ENCODE assay signal across 16 mouse cellular contexts in genomic region chr1:192861305-192861960, GRCm38 (mm10). TPM values are rescaled to one million over a fixed set of nuclear protein-coding genes. Genes with fewer than 3 reads are reported as not detected.
A peak's percentile ranks its signal among the peaks of the same experiment; 100 is the strongest.
DNase-seq lines count a peak whose midpoint lies in the region; ATAC-seq and TF ChIP-seq lines count a peak whose summit lies in the region.
"Had no signal": no experiment of that assay in that cellular context is flagged by ENCODE, and none has a peak within 500 bp of the region (broad histone marks: within the 10 kb centered on the region; RNA-seq: fewer than 3 reads in every experiment).

No protein-coding gene starts in this region.

- ATAC-seq in hindbrain, embryonic 13.5 days (ENCODE audit: low FRiP score), result no peak
- no peak for ATAC-seq in hindbrain, postnatal 0 days
- ATAC-seq in stomach, embryonic 14.5 days (ENCODE audit: insufficient number of reproducible peaks, insufficient read depth, low FRiP score, low read depth), result 0 out of 2 replicates have a peak, but pooled peaks have one; percentile 24
- ATAC-seq in stomach, postnatal 0 days (ENCODE audit: low FRiP score, low TSS enrichment), result no peak
- peak; percentile 64 for ATAC-seq in limb, embryonic 12.5 days (ENCODE audit: insufficient number of reproducible peaks, insufficient read depth, low FRiP score, low TSS enrichment, low read depth)
- ATAC-seq: activated CD4-positive, CD25-positive, alpha-beta regulatory T cell, adult 4 months had no signal

- H3K9me3 ChIP-seq in hindbrain, embryonic 13.5 days, result no peaks in the 10 kb centered on the region
- no peaks in the 10 kb centered on the region for H3K9me3 ChIP-seq in hindbrain, postnatal 0 days (ENCODE audit: low read length)
- no peaks in the 10 kb centered on the region for H3K9me3 ChIP-seq in stomach, embryonic 14.5 days (ENCODE audit: control insufficient read depth, low read depth, low read length)
- H3K9me3 ChIP-seq in stomach, postnatal 0 days (ENCODE audit: control insufficient read depth, low read length), result no peaks in the 10 kb centered on the region
- H3K9me3 ChIP-seq in limb, embryonic 12.5 days, result no peaks in the 10 kb centered on the region
- H3K9me3 ChIP-seq: liver, embryonic 13.5 days had no signal

- DNase-seq in hindbrain, postnatal 0 days (ENCODE audit: low spot score), result no peak
- no peak for DNase-seq in stomach, postnatal 0 days (ENCODE audit: low spot score)
- DNase-seq in cerebellum, postnatal 4 days (ENCODE audit: low spot score in 2 of 2), result no peak
- DNase-seq in liver, result no peak
- no peak for DNase-seq in adrenal gland, postnatal 14 days
- DNase-seq: cerebellum, adult 9-11 months; heart, postnatal 14 days; kidney, postnatal 4 days; liver, embryonic 13.5 days; lung, postnatal 36 days; thymus, adult 18-20 months had no signal

- no peak for TF ChIP-seq EP300 in stomach, postnatal 0 days (optimal IDR thresholded peaks at IDR 0.05)

- peaks cover 14% of the 10 kb centered on the region for H3K4me1 ChIP-seq in hindbrain, embryonic 13.5 days (replicated peaks)
- no peaks in the 10 kb centered on the region for H3K4me1 ChIP-seq in hindbrain, postnatal 0 days (ENCODE audit: insufficient read depth, low read length)
- H3K4me1 ChIP-seq in stomach, embryonic 14.5 days (ENCODE audit: control insufficient read depth, insufficient read depth, low read length), result peaks cover 2% of the 10 kb centered on the region; the same call in 1 of the 2 replicates
- H3K4me1 ChIP-seq in stomach, postnatal 0 days (replicated peaks; ENCODE audit: control insufficient read depth, insufficient read depth), result no peaks in the 10 kb centered on the region
- peaks cover 47% of the 10 kb centered on the region for H3K4me1 ChIP-seq in limb, embryonic 12.5 days (replicated peaks)
- H3K4me1 ChIP-seq: liver, embryonic 13.5 days had no signal

- H3K36me3 ChIP-seq in hindbrain, embryonic 13.5 days, result no peaks in the 10 kb centered on the region
- no peaks in the 10 kb centered on the region for H3K36me3 ChIP-seq in hindbrain, postnatal 0 days (ENCODE audit: insufficient read depth, low read length)
- no peaks in the 10 kb centered on the region for H3K36me3 ChIP-seq in stomach, embryonic 14.5 days (ENCODE audit: control insufficient read depth, insufficient read depth, low read length)
- no peaks in the 10 kb centered on the region for H3K36me3 ChIP-seq in stomach, postnatal 0 days (ENCODE audit: control insufficient read depth, insufficient read depth, low read length)
- no peaks in the 10 kb centered on the region for H3K36me3 ChIP-seq in limb, embryonic 12.5 days
- H3K36me3 ChIP-seq: liver, embryonic 13.5 days had no signal

- TF ChIP-seq CTCF in hindbrain, postnatal 0 days (IDR thresholded peaks at IDR 0.05; ENCODE audit: low read depth), result no peak
- TF ChIP-seq CTCF in stomach, postnatal 0 days (IDR thresholded peaks at IDR 0.05; ENCODE audit: low read depth), result no peak

- 70% methylated on average over 5 of the region's 5 CpGs for WGBS in hindbrain, embryonic 13.5 days
- 70% methylated on average over 5 of the region's 5 CpGs for WGBS in hindbrain, postnatal 0 days
- WGBS in stomach, embryonic 14.5 days, result 48% methylated on average over 5 of the region's 5 CpGs
- WGBS in stomach, postnatal 0 days, result 69% methylated on average over 5 of the region's 5 CpGs
- 26% methylated on average over 5 of the region's 5 CpGs for WGBS in limb, embryonic 12.5 days

- peaks cover 12% of the 10 kb centered on the region for H3K27me3 ChIP-seq in hindbrain, embryonic 13.5 days
- no peaks in the 10 kb centered on the region for H3K27me3 ChIP-seq in hindbrain, postnatal 0 days (ENCODE audit: insufficient read depth, low read length)
- no peaks in the 10 kb centered on the region for H3K27me3 ChIP-seq in stomach, embryonic 14.5 days (ENCODE audit: control insufficient read depth, insufficient read depth, low read length)
- H3K27me3 ChIP-seq in stomach, postnatal 0 days (ENCODE audit: control insufficient read depth, insufficient read depth, low read length), result no peaks in the 10 kb centered on the region
- no peaks in the 10 kb centered on the region for H3K27me3 ChIP-seq in limb, embryonic 12.5 days

- no peak overlapping the region; the same call in 1 of the 2 replicates for H3K27ac ChIP-seq in hindbrain, embryonic 13.5 days
- no peak overlapping the region for H3K27ac ChIP-seq in hindbrain, postnatal 0 days
- no peak overlapping the region for H3K27ac ChIP-seq in stomach, embryonic 14.5 days (ENCODE audit: low read length)
- no peak overlapping the region for H3K27ac ChIP-seq in stomach, postnatal 0 days (replicated peaks)
- H3K27ac ChIP-seq in limb, embryonic 12.5 days, result peak overlapping the region; percentile 82
- H3K27ac ChIP-seq: liver, embryonic 13.5 days had no signal

- peak overlapping the region; percentile 36; the same call in 1 of the 2 replicates for H3K9ac ChIP-seq in hindbrain, embryonic 13.5 days
- no peak overlapping the region for H3K9ac ChIP-seq in hindbrain, postnatal 0 days (replicated peaks; ENCODE audit: low read length)
- no peak overlapping the region for H3K9ac ChIP-seq in stomach, embryonic 14.5 days (replicated peaks; ENCODE audit: low read depth, low read length)
- no peak overlapping the region for H3K9ac ChIP-seq in stomach, postnatal 0 days (ENCODE audit: low read length)
- no peak overlapping the region; the same call in 1 of the 2 replicates for H3K9ac ChIP-seq in limb, embryonic 12.5 days (replicated peaks)
- H3K9ac ChIP-seq: liver, embryonic 13.5 days had no signal

- no peak overlapping the region for H3K4me2 ChIP-seq in hindbrain, embryonic 13.5 days
- H3K4me2 ChIP-seq in hindbrain, postnatal 0 days (ENCODE audit: low read depth, low read length), result no peak overlapping the region
- no peak overlapping the region for H3K4me2 ChIP-seq in stomach, embryonic 14.5 days (replicated peaks; ENCODE audit: low read depth, low read length)
- no peak overlapping the region for H3K4me2 ChIP-seq in stomach, postnatal 0 days (replicated peaks; ENCODE audit: low read depth)
- H3K4me2 ChIP-seq in limb, embryonic 12.5 days, result peak overlapping the region; percentile 23
- H3K4me2 ChIP-seq: liver, embryonic 13.5 days had no signal

- H3K4me3 ChIP-seq in hindbrain, embryonic 13.5 days, result no peak overlapping the region
- H3K4me3 ChIP-seq in hindbrain, postnatal 0 days (ENCODE audit: low read length), result no peak overlapping the region
- no peak overlapping the region for H3K4me3 ChIP-seq in stomach, embryonic 14.5 days (ENCODE audit: low read depth, low read length)
- no peak overlapping the region for H3K4me3 ChIP-seq in stomach, postnatal 0 days (ENCODE audit: low read depth, low read length)
- H3K4me3 ChIP-seq in limb, embryonic 12.5 days (replicated peaks), result no peak overlapping the region
- H3K4me3 ChIP-seq: liver, embryonic 13.5 days had no signal

RNA-seq across cellular contexts. Expression of gene Sertad4, which starts 5.9 kb away (rescaled TPM):
- 26.0 and 27.5 TPM in 2 replicates for polyA plus RNA-seq in hindbrain, embryonic 13.5 days (2015; fragmentation: Nextera tagmentation; extraction: Ambion mirVana)
- 5.3 and 5.4 TPM in 2 replicates for total RNA-seq in hindbrain, postnatal 0 days (2014; rRNA removed)
- polyA plus RNA-seq in hindbrain, postnatal 0 days (2015; fragmentation: Nextera tagmentation; extraction: Ambion mirVana), result 13.2 and 14.2 TPM in 2 replicates
- 21.5 and 27.2 TPM in 2 replicates for polyA plus RNA-seq in stomach, embryonic 14.5 days (2014; fragmentation: Nextera tagmentation; extraction: Ambion mirVana)
- polyA plus RNA-seq in stomach, postnatal 0 days (2015; fragmentation: Nextera tagmentation; extraction: Ambion mirVana), result 5.7 and 6.6 TPM in 2 replicates
- 80.4 and 85.1 TPM in 2 replicates for polyA plus RNA-seq in limb, embryonic 12.5 days (2016; fragmentation: Nextera tagmentation; extraction: Ambion mirVana)
- total RNA-seq in adrenal gland, postnatal 14 days (2021), result 5.9 and 6.6 TPM in 2 replicates
- total RNA-seq: MEL had no signal
- polyA plus RNA-seq: activated CD4-positive, CD25-positive, alpha-beta regulatory T cell, adult 4 months had no signal

Comparison
In these comparisons a context has a peak if more than half of its experiments do, and no peak if none do; other contexts are left out.
1. ATAC-seq: peak in stomach, embryonic 14.5 days (single experiment) and limb, embryonic 12.5 days (single experiment); none in hindbrain, embryonic 13.5 days (single experiment), hindbrain, postnatal 0 days (single experiment) and stomach, postnatal 0 days (single experiment).